Mouse (Mus musculus): ENCODE results near the gene Abhd4.
"Not testable (repeated sequence)": the region's sequence is repeated elsewhere in the genome, so short reads cannot be mapped to it uniquely, and the experiment has no call there.

Abhd4 gene

DNA sequence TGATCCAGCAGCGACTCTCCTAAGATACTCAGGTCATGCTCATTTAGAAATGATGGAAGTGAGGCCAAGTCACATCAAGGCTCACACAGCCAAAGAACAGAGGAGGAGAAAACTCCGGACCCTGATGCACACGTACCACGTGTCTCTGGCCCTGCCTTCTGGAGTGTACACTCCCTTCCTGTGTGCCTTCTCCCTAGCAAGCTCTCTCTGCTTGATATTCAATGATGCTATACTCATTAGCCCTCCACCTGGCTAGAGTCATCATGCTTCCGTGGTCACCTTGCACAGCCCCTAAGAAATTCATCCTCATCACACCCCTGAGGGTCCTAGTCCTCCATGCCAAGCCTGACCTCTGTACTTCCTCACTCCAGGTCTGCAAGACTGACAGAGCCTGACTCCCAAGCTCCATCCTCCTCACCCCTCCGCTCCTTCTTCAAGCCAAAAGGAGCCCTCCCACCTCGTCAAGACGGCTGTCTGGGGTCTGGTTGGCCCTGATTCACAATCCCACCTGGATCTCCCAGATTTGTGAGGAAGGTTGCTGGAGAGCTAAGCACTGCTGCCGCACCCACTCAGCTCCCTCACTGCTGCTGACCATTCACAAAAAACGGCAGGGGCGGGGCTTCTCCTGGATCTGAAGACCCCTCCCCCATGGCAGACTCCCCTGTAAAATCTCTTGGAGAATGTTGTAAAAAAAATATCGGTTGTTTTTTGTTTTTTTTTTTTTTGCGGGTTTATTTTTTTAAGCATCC is 30.5 kb upstream of the Abhd4 start:
- DNase-seq, result peak; percentile 27

DNA sequence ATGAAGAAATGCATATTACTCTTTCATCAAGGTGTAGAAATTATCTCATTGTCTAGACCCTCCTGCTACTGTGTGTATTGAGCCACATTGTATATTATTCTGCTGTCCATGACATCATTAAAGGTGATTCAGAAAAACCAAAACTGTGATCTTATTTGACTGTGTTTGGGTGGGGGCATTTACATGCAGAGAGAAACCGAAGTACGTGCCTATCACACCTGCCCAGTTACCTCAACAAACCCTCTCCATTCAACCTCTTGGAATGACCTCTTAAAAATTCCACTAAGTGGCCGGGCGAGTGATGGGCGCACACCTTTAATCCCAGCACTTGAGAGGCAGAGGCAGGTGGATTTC is 29.9 kb upstream of the Abhd4 start:
- peak; percentile 14 for DNase-seq

DNA sequence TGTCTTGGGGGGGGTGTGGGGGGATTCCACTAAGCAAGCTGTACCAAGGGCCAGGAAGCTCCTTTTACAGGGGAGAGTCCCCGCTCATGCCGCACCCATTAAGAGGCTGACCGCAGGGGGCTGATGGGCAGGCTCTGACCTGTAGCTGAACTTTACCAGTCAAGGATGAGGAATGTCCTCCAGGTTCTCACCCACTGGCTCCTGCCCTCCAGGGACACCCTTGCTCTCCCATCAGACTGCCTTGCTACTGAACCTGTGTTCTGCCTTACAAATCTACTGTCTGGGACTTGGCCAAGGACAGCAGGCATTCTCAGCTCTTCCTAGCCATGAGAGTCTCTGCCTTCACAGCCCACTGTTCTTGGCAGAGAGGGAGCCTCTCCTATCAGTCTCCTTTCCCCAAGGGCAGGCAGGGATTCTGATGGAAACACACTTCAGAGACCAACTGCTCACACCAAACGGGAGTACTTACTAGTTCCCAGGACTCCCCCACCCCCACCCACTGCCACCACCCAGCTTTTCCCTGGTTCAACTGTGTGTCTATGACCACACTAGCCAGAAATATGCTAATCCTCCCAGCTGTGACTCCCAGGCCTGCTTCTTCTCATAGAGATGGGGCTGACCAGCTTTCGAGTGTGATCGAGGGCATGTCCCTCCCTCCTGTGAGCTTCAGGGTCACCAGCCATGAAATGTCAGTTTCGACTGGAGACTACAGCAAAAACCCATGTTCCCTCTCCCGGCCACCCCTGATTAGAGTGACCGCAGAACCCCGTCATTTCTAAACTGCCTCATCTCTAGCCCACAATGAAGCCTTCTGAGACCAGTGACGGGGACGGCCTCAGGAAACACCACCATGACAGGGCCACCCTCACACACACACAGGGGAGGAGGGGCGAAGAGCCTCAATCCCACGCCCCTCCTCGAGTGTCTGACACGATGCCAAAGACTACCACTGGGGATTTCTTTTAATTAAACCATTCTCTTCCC is 29.2 kb upstream of the Abhd4 start:
- DNase-seq, result peak; percentile 72

DNA sequence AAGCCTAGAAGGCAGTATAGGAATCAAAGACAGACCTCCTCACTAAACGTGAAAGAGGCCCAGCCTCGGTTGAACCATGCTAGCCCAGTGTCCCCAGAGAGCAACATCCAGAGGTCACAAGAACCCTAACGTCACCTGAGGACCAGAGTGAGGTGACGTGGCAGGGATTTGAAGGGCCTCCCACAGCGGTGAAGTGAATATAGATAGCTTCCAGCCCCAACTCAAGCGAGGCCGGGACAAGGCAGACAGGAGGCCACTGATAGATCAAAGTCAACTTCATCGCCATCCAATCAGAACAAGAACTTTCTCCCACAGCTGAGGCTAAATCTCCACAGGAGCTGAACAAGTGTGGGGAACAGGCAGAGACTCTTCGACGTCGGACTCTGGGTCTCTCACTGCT is 28.3 kb upstream of the Abhd4 start:
- DNase-seq, result peak; percentile 67

DNA sequence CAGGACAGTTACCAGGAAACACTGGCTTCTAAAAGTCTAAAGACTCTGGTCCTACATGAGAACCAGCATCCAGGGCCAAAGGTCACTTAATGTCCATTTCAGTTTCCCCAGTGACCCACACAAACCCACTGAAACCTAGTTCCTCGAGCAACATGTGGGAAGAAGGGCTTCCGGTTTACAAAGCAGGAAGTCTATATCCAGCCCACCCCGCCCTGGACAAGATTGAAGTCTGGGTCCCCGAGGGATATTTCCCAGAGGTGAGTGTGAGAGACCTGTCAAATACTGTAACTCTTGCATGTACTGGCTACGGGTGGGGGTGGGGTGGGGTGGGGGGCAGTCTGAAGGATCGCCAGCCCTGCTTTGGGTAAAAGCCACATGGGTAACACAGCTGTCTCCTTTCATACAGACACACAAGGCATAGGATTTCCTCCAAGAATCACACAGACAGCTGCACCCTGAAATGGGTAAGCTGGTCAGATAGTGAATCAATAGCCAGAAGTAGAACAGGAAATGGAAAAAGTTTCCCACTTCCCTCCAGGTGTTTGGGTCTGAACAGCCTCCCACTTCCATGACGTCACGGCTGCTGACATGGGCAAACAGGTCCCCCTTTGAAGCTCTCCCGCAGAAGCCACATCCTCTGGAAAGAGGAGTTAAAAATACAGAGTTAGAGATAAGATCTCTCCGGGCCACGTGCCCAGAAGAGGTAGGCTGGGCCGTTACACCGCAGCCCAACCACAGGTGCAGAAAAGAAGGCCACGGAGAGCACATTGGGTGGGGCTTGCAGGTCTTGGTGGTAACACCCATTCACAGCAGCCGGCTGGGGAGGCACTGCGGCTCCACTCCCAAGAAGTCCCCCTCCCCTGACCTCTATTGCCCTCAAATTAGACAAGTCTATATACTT is 26.8 kb upstream of the Abhd4 start:
- DNase-seq, result peak; percentile 96

DNA sequence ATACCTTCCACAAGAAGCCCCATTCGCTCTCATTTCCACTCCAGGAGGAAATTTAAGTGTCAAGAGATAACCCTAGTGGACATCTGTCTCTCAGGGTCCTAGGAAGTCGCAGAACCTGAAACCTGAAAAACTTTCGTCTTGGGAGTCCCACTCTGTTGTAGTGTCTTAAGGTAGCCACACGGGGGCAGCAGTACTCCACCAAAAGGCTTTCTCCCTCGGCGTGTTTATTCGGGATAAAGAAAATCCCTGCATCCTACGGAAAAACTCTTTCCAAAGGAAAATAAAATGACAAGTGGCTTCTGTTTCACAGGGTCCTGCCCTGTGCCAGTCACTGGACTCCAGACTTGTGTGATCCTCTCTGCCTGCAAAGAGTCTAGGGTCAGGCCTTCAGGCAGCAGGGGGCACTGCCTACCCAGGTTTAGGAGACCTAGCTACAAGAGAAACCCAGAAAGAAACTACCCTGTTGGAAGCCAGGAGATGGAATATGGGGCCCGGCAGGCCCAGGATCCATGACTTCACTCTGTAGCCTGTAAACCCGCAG is 26.0 kb upstream of the Abhd4 start:
- peak; percentile 90 for DNase-seq

DNA sequence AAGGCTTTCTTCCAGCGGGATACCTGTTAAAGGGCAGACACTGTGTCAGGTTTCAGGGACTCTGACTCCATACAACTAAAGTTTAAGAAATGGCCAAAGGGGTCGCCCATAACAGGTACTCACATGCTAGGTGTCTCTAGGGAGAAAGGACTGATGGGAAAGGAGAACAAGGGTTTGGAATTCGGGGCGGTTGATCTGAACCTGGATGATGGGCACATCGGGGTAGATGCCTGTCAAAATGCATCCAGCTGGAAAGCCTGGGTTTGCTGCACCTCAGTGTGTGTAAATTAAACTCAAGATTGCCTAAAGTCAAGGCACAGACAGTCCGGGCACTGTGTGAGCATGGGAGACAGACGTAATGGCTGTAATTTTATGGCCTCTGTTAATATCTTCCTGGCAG is 25.5 kb upstream of the Abhd4 start:
- DNase-seq, result no peak

DNA sequence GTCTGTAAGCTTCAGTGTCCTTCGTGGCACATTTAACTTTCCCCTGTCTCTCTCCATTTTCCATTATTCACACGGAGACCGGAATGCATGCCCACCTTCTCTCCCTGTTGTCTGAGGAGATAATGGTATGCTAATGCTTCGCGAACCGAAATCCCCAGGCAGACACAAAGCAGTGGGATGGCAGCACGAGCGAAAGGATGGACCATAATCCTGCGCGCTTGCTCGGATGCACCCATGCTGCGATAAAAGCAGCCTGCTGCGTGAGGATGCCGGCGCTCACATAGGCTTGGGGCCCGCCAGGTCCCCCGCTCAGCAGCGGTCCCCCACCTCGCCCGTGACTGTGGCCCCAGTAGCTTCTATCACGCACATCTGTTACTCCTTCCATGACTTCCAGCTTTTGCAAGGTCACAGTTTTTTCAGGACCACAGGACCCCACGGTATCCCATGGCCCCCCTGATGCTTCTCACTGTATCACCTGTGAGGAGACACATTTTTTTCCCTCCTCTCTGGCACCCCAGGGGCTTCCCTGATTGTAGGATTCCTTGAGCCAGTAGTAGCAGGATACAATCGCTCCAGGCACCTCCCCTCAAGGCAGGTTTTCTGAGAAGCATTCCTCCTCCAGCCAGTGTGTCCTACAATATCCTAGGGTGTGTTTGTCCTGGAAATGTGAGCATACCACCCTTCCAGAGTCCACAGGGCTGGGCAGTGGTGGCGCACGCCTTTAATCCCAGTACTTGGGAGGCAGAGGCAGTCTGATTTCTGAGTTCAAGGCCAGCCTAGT is 24.9 kb upstream of the Abhd4 start:
- peak; percentile 67 for DNase-seq

DNA sequence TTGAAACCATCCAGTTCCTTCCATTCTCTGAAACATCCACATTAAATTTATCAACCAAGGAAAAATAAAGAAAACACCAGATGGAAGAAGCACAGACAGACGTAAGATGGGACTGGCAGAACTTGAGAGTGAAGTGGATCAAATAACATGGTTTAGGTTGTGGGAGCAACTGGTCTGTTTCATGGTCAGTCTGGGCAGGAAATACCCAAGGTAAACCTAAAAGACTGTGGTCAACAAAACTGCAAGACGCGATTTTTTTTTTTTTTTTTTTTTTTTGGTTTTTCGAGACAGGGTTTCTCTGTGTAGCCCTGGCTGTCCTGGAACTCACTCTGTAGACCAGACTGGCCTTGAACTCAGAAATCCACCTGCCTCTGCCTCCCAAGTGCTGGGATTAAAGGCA is 24.1 kb upstream of the Abhd4 start:
- not testable (repeated sequence) for DNase-seq

DNA sequence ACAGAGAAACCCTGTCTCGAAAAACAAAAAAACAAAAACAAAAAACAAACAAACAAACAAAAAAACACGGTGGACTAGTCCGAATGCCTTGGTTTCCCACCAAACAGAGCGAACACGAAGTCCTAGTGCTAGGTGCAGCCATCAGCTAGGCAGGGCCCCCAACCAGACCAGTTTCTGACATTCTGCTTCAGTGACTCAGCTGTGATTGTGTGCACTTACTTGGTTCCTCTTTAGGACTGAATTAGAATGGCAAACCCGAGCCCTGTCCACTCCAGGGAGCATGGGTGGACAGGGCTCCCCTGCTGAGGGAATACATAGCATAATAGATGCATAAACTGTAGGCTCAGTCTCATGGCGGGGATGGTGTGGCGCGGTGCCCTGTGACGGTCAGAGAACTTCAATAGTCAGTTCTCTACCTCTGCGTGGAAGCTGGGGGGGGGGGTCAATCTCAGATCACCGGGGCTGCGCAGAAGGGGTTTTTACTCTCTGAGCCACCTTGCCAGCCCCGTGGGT is 23.3 kb upstream of the Abhd4 start:
- peak; percentile 44 for DNase-seq

DNA sequence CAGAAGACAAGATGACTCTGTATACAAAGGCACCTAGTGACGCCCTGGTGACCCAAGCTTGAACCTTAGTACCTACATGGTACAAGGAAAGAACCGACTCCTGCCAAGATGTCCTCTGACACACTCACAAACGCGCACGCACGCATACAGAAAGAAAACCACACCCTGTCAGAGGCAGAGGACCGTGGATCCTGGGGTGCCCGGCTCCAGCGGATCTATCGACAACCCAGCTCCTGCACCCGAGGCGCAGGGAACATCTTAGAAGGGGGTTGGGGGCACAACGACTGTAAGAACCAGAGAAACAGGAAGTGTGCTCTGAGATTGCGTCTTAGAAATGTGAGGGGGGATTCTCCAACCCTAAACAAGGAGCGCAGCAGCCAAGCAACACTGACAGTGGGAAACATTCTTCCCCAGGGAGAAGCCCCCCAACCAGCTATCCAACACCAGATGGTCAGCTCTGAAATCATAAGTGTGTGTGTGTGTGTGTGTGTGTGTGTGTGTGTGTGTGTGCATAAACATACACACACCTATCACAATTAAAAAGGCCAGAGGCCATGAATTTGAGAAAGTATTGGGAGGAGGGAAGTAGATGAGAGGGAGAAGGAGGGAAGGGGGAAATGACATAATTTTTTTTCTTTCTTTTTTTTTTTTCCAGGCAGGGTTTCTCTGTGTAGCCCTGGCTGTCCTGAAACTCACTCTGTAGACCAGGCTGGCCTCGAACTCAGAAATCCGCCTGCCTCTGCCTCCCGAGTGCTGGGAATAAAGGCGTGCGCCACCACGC is 22.6 kb upstream of the Abhd4 start:
- peak; percentile 72 for DNase-seq

DNA sequence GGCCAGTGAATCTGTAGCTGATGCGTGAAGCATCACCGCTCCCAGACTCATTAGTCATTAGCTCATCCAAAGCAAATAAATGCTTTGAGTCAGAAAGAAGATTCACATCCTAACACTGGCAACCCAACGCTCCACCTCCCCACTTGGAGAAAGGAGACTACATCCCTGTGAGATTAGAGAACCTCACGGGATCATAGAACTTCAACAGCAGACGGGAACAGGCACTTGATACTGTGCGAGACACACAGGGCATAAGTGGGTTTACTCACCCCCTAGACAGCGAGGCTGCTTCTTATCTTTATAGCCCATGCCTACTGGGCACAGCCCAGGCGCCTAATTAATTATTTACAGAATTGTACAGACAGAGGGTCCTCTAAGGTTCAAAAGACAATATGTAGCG is 21.8 kb upstream of the Abhd4 start:
- peak; percentile 33 for DNase-seq

DNA sequence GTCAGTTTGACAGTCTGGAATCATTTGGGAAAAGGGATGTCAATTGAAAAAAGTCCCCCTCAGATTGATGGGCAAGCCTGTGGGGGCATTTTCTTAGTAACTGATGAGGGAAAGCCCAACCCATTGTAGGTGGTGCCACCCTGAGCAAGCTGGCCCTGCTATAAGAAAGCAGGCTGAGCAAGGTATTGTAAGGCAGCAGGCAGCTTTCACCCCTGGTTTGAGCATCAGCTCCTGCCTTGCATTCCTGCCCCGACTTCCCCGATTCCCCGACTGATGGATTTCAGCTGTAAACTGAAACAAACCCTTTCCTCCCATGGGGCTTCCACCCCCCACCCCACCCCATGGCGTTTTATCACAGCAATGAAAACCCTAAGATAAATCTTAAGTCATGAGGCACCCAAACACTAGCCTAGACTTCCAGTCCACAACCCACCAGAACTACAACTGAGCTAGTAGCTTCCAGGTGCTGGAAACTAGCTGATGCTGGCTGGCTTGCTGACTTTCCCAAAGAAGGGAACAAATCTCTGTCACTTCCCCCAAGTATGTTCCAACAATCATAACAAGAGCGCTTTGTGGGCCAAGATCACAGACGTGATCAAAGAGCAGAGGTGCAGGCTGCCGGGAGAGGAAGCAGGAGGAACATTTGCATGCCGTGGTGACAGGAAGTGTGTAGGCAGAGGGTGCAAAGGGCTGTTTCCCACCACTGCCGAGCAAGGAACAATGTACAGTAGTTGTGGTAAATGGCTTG is 21.0 kb upstream of the Abhd4 start:
- DNase-seq, result peak; percentile 87

DNA sequence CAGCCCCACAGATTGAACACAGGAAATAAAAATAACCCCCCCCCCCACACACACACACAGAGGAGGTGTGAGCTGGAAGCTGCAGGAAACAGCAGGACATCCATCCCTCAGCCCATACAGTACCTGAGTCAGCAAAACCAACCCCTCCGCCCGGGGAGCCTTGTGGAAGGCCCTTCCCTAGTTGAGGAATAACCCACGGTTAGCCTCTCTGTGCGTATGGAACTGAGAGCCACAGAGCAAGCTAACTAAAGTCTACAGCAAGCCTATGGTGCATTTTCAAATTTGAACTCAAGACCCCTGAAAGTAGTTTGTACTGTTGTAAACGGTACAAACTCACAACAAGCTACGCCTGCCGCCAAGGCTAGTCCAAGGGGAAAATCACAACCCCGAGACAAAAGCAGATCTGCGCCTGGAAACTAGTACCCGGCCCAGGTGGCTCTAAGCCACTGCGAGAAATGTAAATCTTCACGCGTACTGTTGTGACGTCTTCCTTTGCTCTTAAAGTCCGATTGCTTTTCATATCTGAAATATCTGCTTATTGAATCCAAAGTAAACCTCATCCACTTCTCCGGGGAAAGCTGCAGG is 20.3 kb upstream of the Abhd4 start:
- no peak for DNase-seq

DNA sequence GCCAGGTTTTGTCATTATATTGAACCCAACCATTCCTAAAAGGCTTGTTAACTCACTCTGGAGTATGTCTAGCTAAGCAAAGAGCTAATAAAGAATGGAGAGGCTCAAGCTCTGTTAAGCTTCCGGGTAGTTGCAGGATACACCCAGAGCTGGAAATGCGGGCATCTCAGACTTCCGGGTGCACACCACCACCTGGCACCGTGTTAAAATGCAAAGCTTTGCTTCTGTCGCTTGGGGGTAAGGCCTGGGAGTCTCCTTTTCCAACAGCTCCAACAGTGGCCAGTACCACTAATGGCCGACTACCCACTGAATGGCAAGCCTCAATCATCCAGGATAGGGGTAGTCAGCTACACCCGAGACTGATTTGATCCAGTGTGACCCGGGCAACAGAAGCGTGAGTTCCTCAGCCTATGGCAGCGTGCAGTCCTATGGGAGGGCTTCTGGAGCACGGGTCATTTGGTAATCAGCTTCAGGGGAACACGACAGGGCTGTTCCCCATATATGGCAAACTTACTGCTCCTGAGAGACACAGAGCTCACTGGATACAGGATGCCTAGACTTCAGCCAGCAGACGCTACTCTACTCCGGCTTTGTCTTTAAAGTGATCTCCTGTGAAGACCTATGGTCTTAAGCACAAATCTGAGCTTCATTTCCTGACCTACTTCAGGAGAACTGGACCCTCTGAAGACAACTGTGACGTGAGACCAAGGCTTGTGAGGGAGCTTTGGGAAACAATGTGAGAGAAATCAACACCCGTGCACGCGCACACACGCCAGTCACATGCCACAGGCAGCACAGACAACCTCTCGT is 19.6 kb upstream of the Abhd4 start:
- peak; percentile 33 for DNase-seq

DNA sequence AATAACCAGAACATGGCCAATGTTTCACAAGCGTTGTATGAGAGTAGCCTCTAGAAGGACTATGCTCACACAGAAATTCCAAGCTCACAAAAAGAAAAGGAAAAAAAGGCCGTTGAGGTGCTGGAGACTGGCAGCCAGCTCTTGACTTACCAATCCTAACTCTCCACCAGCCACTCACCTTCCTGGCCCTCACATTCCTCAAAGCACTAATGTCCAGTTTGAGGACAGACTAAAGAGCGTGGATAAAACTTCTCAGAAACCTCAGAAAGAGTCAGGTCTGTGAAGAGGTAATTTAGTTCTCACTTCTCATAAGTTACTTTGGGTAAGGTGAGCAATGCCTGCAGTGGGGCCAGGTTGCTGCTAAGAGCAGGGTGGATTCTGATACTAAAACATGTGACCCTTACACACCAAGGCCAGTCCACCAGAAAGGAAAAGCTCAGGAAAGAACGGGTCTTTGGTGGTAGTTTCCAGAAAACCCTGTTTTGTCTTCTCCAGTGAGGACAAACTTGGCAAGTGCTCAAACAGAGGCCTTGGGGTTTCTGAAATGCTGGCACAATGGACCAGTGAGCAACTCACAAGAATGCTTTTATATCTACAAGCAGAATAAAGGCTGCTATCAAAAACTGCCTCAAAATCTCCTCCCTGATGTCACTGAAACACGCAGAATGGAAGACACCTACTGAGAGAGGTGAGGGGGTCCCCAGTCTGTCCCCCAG is 18.0 kb upstream of the Abhd4 start:
- DNase-seq, result no peak

DNA sequence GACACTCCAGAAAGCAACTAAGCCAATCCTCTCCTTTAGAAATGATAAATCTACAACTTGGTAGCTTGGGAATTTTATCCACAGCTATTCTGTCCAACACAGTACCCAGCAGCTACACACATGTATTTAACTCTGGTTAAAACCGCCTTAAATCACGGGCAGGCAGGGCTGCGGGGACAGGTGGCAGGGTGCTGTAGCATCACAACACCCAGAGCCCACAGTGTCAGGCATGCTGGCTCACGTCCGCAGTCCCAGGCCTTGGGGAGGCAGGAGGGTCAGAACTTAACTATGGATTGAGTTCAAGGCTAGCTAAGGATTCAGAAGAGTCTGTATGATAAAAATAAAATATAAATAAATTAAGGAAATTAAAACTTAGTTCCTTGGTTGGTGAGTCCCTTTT is 17.1 kb upstream of the Abhd4 start:
- DNase-seq, result peak; percentile 55
